Mouse (Mus musculus) adipocyte (in vitro differentiated cells): Measurements from ENCODE around the gene Doc2a.
A peak's percentile ranks its signal among the peaks of the same experiment; 100 is the strongest.
"Not testable (repeated sequence)": the region's sequence is repeated elsewhere in the genome, so short reads cannot be mapped to it uniquely, and the experiment has no call there.

Source experiments
- DNase-seq: peaks from one replicate; pipeline ENCODE4 v3.0.0-alpha.2; 2016; ENCODE audit warnings: low spot score

The Doc2a gene

GRCm38 (mm10) chr7:126869780-126870519, 22.7 kb downstream of the Doc2a start:
- no peak for DNase-seq

DNA sequence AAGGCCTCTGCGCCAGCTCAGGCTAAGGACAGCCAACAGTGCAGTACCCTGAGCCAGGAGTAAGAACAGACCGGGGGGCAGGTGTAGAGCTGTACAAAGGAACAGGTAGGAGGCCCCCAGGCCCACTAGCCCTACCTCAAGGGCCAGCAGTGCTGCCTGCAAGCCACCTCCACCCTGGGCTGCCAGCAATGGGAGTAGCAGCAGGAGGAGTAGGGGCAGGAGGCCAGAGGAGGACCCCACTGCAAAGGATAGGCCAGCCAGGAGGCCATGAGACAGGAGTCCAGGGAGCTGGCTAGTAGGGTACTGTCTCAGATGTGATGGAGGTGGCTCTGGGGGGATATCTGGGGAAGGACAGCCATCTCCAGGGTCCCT, 23.3 kb downstream of the Doc2a start:
- no peak for DNase-seq

DNA sequence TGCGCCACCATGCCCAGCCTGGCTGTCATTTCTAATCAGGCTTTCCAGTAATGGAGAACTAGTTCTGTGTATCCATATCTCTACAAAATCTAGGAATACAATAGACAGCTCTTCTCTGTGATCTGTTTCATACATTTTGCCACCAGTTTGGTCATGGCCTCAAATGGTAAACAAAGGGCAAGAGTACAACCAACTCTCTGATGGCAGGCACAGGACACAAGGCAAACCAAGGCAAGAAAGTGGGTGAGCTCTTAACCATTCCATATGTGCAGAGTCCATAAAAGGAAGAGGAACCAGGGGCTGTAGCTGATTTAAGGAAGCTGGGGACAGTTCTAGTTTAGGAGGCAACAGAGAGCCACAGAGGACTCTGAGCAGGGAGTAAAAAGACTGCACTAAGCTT, 30.0 kb downstream of the Doc2a start:
- DNase-seq = no peak

DNA sequence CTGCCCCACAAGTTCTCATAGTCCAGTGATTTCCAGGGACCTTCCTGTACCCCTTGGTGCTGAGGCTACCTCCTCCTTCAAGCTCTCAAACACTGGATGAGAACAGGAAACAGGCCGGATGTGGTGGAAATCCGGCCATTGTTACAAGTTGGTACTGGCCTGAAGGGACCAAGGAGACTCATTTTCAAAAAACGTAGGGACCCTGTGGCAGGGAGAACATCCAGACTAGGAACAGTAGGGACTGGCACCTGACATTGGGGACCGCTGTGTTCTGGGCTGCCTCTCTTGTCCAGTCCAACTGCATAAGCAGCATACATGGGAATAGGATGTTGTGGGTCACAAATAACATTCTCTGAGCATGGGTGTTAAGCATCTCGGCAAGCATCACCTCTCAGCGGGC, 33.8 kb downstream of the Doc2a start:
- no peak for DNase-seq

DNA sequence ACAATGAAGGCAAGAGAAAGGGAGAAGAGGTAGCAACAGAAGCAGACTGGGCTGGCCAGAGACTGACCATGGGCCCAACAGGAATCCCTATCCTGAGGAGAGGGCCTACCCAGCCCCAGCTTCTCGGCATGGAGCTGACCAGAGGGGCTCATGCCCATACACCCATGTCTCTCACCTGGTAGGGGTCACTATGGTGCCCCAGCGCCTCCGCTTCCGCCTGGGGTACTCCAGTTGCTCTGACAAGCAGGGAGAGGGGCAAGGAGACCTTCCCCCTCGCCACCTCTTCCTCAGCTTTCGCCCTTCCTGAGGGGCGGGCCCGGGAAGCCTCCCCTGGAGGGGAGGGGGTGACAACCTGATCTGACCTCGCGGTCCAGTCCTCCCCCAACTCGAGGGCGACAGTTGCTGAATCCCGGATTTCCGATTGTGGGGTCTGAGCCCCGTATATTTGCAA, 36.5 kb downstream of the Doc2a start:
- no peak for DNase-seq

- peak; percentile 91 for DNase-seq
Measured at GRCm38 (mm10) chr7:126884286-126885164, 37.3 kb downstream of the Doc2a start, which contains the start of gene Taok2. TSS of gene Taok2 (minus strand) at chr7:126884703.

- DNase-seq = no peak
Measured at GRCm38 (mm10) chr7:126887281-126887680, 40.1 kb downstream of the Doc2a start.

DNA sequence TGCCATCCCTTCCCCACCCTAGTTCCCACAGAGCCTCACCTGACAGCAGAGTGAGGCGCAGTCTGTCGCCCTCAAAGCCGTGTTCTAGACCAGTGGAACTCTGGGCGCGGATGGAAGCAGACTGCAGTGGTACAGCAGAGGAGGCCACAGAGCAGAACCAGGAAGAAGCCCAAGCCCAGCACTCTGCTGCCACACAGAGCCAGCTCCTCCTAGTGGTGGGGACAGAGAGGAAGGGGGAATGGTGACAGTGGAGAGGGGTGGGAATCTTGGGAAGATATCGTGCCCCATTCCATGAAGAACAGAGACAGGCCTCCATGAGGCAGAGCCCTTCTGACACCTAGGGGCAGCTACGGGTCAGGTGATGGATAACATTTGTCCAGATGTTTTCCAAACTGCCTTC, 41.6 kb downstream of the Doc2a start:
- DNase-seq = no peak

DNA sequence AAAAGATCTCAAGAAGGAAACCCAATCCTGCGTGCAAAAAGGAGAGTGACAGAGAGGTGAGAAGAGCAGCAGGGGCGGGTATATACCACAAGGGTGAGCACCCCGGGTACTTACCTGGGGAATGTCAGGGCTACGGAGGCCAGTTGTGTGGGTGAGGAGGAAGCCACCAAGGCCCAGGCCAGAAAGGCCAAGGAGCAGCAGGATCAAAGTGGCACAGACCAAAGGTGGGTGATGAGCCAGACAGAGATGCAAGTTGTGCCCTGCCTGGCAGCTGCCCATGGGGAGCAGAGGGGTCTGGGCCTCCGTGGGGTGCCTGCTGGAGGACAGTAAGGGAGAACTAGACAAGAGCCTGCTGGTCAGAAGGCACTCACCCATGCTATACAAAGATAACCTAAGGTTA, 49.7 kb downstream of the Doc2a start:
- DNase-seq = no peak

DNA sequence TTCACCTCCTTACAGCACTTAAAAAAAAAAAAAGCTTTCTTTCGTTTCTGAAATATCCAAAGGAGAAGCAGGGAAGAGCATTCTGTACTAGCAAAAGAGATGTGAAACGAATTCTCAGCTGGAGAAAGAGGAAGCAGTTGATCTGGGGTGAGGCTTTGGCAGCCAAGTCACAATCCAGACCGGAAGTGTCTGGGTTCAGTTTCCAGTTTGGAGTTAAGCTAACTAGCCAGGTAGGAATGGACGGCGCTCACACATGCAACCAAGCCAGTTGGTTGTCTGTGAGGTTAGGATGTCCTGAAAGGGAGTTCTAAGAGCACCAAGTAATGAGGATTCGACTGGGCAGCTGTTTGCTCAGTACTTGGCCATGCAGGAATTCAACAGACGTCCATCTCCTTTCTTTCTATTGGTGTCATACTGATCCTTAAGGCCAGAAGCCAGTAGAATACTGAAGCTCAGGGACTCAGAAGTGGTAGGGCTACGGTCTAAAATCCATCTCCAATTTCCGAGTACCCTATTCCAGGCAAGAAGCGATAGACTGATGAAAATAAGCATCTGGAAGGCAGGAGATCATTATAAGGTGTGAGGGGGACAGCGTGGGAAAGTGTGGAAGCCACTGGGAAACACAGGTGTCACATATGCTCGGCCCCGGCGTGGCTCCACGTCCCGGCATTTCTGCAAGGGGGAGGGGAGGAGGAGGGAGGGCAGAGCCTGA, 50.3 kb downstream of the Doc2a start:
- peak; percentile 20 for DNase-seq

GRCm38 (mm10) chr7:126898102-126898990, 51.1 kb downstream of the Doc2a start:
- peak; percentile 95 for DNase-seq

- DNase-seq = not testable (repeated sequence)
Measured at GRCm38 (mm10) chr7:126899781-126900180, 52.6 kb downstream of the Doc2a start.
